Mouse (Mus musculus) liver, embryonic 14.5 days (tissue): ENCODE data around the gene Sf3a1.

ENCODE experiments used
- CTCF ChIP-seq: IDR thresholded peaks from 2 replicates; pipeline ENCODE4 v1.5.1; 2016; ENCODE audit warnings: antibody characterized with exemption, low read depth, control low read depth
- EP300 ChIP-seq: IDR thresholded peaks from 2 replicates; pipeline ENCODE4 v1.6.1; 2016; ENCODE audit warnings: antibody characterized with exemption, low read depth

GRCm38 (mm10) chr11:4112861-4113260, 47.3 kb upstream of the Sf3a1 start:
- TF ChIP-seq CTCF = no peak
- TF ChIP-seq EP300 = no peak
